Mouse (Mus musculus): Measurements from ENCODE around the gene Pdcd4.
"Not testable (repeated sequence)": the region's sequence is repeated elsewhere in the genome, so short reads cannot be mapped to it uniquely, and the experiment has no call there.

Gene Pdcd4

GRCm38 (mm10) chr19:53899941-53900610, 8.0 kb downstream of the Pdcd4 start:
- DNase-seq (ENCODE audit: low spot score in 2 of 2): no peak

- DNase-seq (ENCODE audit: low spot score in 2 of 2): peak in 1 of 2 experiments; percentile 26
Measured at GRCm38 (mm10) chr19:53901931-53902738, 10.1 kb downstream of the Pdcd4 start.

GRCm38 (mm10) chr19:53902739-53903487, 10.9 kb downstream of the Pdcd4 start:
- peak; percentile 84 to 94 for DNase-seq (ENCODE audit: low spot score in 2 of 2)

- peak in 1 of 2 experiments; percentile 44 for DNase-seq (ENCODE audit: low spot score in 2 of 2)
Measured at GRCm38 (mm10) chr19:53903507-53904321, 11.7 kb downstream of the Pdcd4 start.

GRCm38 (mm10) chr19:53904833-53905480, 12.9 kb downstream of the Pdcd4 start:
- DNase-seq (ENCODE audit: low spot score in 2 of 2): no peak

GRCm38 (mm10) chr19:53906033-53906702, 14.1 kb downstream of the Pdcd4 start:
- no peak for DNase-seq (ENCODE audit: low spot score in 2 of 2)

GRCm38 (mm10) chr19:53906703-53907070, 14.7 kb downstream of the Pdcd4 start:
- not testable (repeated sequence) for DNase-seq (ENCODE audit: low spot score in 2 of 2)

- no peak for DNase-seq (ENCODE audit: low spot score in 2 of 2)
Measured at GRCm38 (mm10) chr19:53914950-53915349, 22.9 kb downstream of the Pdcd4 start.

- DNase-seq (ENCODE audit: low spot score in 2 of 2): no peak
Measured at GRCm38 (mm10) chr19:53919541-53919940, 27.5 kb downstream of the Pdcd4 start.

- not testable (repeated sequence) for DNase-seq (ENCODE audit: low spot score in 2 of 2)
Measured at GRCm38 (mm10) chr19:53921996-53922395, 30.0 kb downstream of the Pdcd4 start.

- DNase-seq (ENCODE audit: low spot score in 2 of 2): no peak
Measured at GRCm38 (mm10) chr19:53925338-53925751, 33.3 kb downstream of the Pdcd4 start.

GRCm38 (mm10) chr19:53926705-53927104, 34.7 kb downstream of the Pdcd4 start:
- DNase-seq (ENCODE audit: low spot score in 2 of 2): no peak

GRCm38 (mm10) chr19:53929218-53929617, 37.2 kb downstream of the Pdcd4 start:
- DNase-seq (ENCODE audit: low spot score in 2 of 2): no peak

- DNase-seq (ENCODE audit: low spot score in 2 of 2): no peak
Measured at GRCm38 (mm10) chr19:53933050-53933449, 41.0 kb downstream of the Pdcd4 start.

- DNase-seq (ENCODE audit: low spot score in 2 of 2): no peak
Measured at GRCm38 (mm10) chr19:53934046-53934445, 42.0 kb downstream of the Pdcd4 start.

GRCm38 (mm10) chr19:53939467-53939866, 47.4 kb downstream of the Pdcd4 start:
- no peak for DNase-seq (ENCODE audit: low spot score in 2 of 2)

- no peak for DNase-seq (ENCODE audit: low spot score in 2 of 2)
Measured at GRCm38 (mm10) chr19:53941139-53941538, 49.1 kb downstream of the Pdcd4 start.

GRCm38 (mm10) chr19:53942342-53942741, 50.3 kb downstream of the Pdcd4 start:
- DNase-seq (ENCODE audit: low spot score in 2 of 2): no peak

GRCm38 (mm10) chr19:53943802-53944785, 52.1 kb downstream of the Pdcd4 start, which contains the start of the genes Shoc2 and Bbip1:
TSS of gene Shoc2 (plus strand) at chr19:53944306.
TSS of gene Bbip1 (minus strand) at chr19:53944627.
- peak; percentile 94 to 99 for DNase-seq (ENCODE audit: low spot score in 2 of 2)
